ENCODE assay signal across 8 mouse cellular contexts in the genomic region with DNA sequence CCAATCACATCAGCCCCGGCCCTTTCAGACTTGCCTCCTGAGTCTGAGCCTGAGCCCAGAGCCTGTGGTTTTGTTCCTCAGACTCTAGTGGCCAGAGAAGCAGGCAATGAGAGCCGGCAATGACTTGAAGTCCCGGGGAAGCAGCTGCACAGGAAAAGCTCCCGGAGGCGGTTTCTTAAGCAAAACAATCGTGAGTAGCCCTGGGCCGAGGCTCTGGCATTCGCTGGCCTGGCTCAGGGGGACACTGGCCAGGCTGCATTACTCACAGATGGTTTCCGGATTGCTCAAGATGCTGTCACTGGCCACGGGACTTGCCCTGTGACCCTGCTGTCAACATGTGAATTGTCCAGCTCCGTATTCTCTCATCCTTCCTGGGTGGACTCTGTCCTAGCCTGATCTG. TPM values are rescaled to one million over a fixed set of nuclear protein-coding genes. Genes with fewer than 3 reads are reported as not detected.
A peak's percentile ranks its signal among the peaks of the same experiment; 100 is the strongest.
DNase-seq lines count a peak whose midpoint lies in the region; ATAC-seq and TF ChIP-seq lines count a peak whose summit lies in the region.

No protein-coding gene starts in this region.

- 24% methylated on average over 11 of the region's 11 CpGs for WGBS in kidney, adult 2 months
- 19% methylated on average over 11 of the region's 11 CpGs for WGBS in kidney, embryonic 16.5 days
- WGBS in liver, adult 2 months, result 29% methylated on average over 11 of the region's 11 CpGs

- H3K4me1 ChIP-seq in kidney, adult 2 months (ENCODE audit: control insufficient read depth, insufficient read depth, low read length), result 0 out of 2 replicates have a peak, but pooled peaks cover 3% of the 10 kb centered on the region
- H3K4me1 ChIP-seq in kidney, embryonic 16.5 days (ENCODE audit: insufficient read depth, low read length), result peaks cover 21% of the 10 kb centered on the region
- 0 out of 2 replicates have a peak, but pooled peaks cover 4% of the 10 kb centered on the region for H3K4me1 ChIP-seq in embryonic fibroblast, embryonic 13.5 days (ENCODE audit: control insufficient read depth, insufficient read depth, low read length)
- H3K4me1 ChIP-seq in liver, adult 2 months (ENCODE audit: control insufficient read depth, insufficient read depth, low read length), result 0 out of 2 replicates have a peak, but pooled peaks cover 5% of the 10 kb centered on the region

- no peak; the same call in 1 of the 2 replicates for ATAC-seq in kidney, embryonic 16.5 days (ENCODE audit: low FRiP score, low TSS enrichment)

- DNase-seq in kidney, adult 2 months, result peak; percentile 60
- DNase-seq in adrenal gland, postnatal 10 days, result peak; percentile 37
- DNase-seq in heart, postnatal 36 days, result peak; percentile 67 to 73
- peak; percentile 33 for DNase-seq in liver, adult 2 months (ENCODE audit: extremely low read depth, low read depth, low spot score)
- peak; percentile 90 for DNase-seq in skeletal muscle tissue, adult 2 months (ENCODE audit: low read depth, low spot score)
- DNase-seq in thymus, postnatal 10 days (ENCODE audit: low spot score in 2 of 2), result no peak

- no peak for TF ChIP-seq POLR2A in kidney, adult 2 months (IDR thresholded peaks at IDR 0.05; ENCODE audit: low read depth, low read length)
- TF ChIP-seq POLR2A in embryonic fibroblast, embryonic 13.5 days (IDR thresholded peaks at IDR 0.05; ENCODE audit: low read depth, low read length), result no peak
- no peak for TF ChIP-seq POLR2A in liver, adult 2 months (IDR thresholded peaks at IDR 0.05; ENCODE audit: extremely low read depth, insufficient read depth, low read length)

- intact Hi-C loops in heart, postnatal 36 days (cut with DNase I), result no loop called here

- no peak overlapping the region for H3K4me2 ChIP-seq in kidney, embryonic 16.5 days (replicated peaks; ENCODE audit: low read depth, low read length)

- H3K79me2 ChIP-seq in liver, adult 2 months (ENCODE audit: control insufficient read depth, insufficient read depth, low read length), result no peaks in the 10 kb centered on the region

- no peaks in the 10 kb centered on the region for H3K36me3 ChIP-seq in kidney, adult 2 months (ENCODE audit: control insufficient read depth, insufficient read depth, low read length)
- H3K36me3 ChIP-seq in kidney, embryonic 16.5 days (ENCODE audit: insufficient read depth, low read length), result no peaks in the 10 kb centered on the region
- H3K36me3 ChIP-seq in liver, adult 2 months (ENCODE audit: control insufficient read depth, insufficient read depth, low read length), result no peaks in the 10 kb centered on the region

- TF ChIP-seq CTCF in kidney, adult 2 months (conservative IDR thresholded peaks at IDR 0.05; ENCODE audit: insufficient read depth, insufficient read length, low read depth, low read length), result no peak
- no peak for TF ChIP-seq CTCF in embryonic fibroblast, embryonic 13.5 days (IDR thresholded peaks at IDR 0.05; ENCODE audit: borderline replicate concordance, insufficient read depth, low read length)
- TF ChIP-seq CTCF in liver, adult 2 months (IDR thresholded peaks at IDR 0.05; ENCODE audit: low read depth, low read length), result no peak

- no peak overlapping the region for H3K9ac ChIP-seq in kidney, embryonic 16.5 days (replicated peaks; ENCODE audit: low read length)
- H3K9ac ChIP-seq in liver, adult 2 months (ENCODE audit: low read depth, low read length), result no peak overlapping the region

- H3K27me3 ChIP-seq in kidney, adult 2 months (replicated peaks; ENCODE audit: control insufficient read depth, insufficient read depth, low read length), result no peaks in the 10 kb centered on the region
- H3K27me3 ChIP-seq in kidney, embryonic 16.5 days (ENCODE audit: insufficient read depth, low read length), result peaks cover 3% of the 10 kb centered on the region; the same call in 1 of the 2 replicates
- peaks cover 2% of the 10 kb centered on the region; the same call in 1 of the 2 replicates for H3K27me3 ChIP-seq in liver, adult 2 months (ENCODE audit: control insufficient read depth, insufficient read depth, low read length)

- no peak overlapping the region for H3K4me3 ChIP-seq in kidney, adult 2 months (ENCODE audit: insufficient read depth, low read depth, low read length)
- no peak overlapping the region for H3K4me3 ChIP-seq in kidney, embryonic 16.5 days (ENCODE audit: low read length)
- no peak overlapping the region for H3K4me3 ChIP-seq in embryonic fibroblast, embryonic 13.5 days (ENCODE audit: insufficient read depth, low read length)
- no peak overlapping the region for H3K4me3 ChIP-seq in liver, adult 2 months (ENCODE audit: insufficient read depth, low read depth, low read length)

- H3K9me3 ChIP-seq in kidney, embryonic 16.5 days (ENCODE audit: low read length), result no peaks in the 10 kb centered on the region

- H3K27ac ChIP-seq in kidney, adult 2 months (ENCODE audit: insufficient read depth, low read depth, low read length), result no peak overlapping the region
- no peak overlapping the region for H3K27ac ChIP-seq in kidney, embryonic 16.5 days (ENCODE audit: low read length)
- peak overlapping the region; percentile 69 for H3K27ac ChIP-seq in embryonic fibroblast, embryonic 13.5 days (ENCODE audit: insufficient read depth, low read length)
- H3K27ac ChIP-seq in liver, adult 2 months (replicated peaks; ENCODE audit: insufficient read depth, low read depth, low read length), result no peak overlapping the region

RNA-seq across cellular contexts. Expression of a gene that starts 33.8 kb away (rescaled TPM):
- polyA plus RNA-seq in kidney, adult 2 months (2012; rRNA removed), result 9.0 and 15.7 TPM in 2 replicates
- 2.7 and 3.7 TPM in 2 replicates for polyA plus RNA-seq in kidney, embryonic 16.5 days (2015; fragmentation: Nextera tagmentation; extraction: Ambion mirVana)
- 1 to 10 TPM; 4.8 to 5.5 TPM for total RNA-seq in adrenal gland, postnatal 10 days (2021)
- polyA plus RNA-seq in embryonic fibroblast, embryonic 13.5 days (2011; ENCODE audit: insufficient read length, low read depth, missing spikeins), result 9.0 and 15.1 TPM in 2 replicates
- total RNA-seq in heart, postnatal 36 days (2021), result 1 to 10 TPM; 1.6 to 2.6 TPM
- total RNA-seq in liver, adult 2 months (2014; rRNA removed), result 0.09 and 0.20 TPM in 2 replicates
- 0.27 and 0.57 TPM in 2 replicates for polyA plus RNA-seq in liver, adult 2 months (2012; rRNA removed)

Comparison
In these comparisons a context has a peak if more than half of its experiments do, and no peak if none do; other contexts are left out.
1. DNase-seq: peak in kidney, adult 2 months (single experiment), adrenal gland, postnatal 10 days (single experiment), heart, postnatal 36 days (2 of 2), liver, adult 2 months (single experiment) and skeletal muscle tissue, adult 2 months (single experiment); none in thymus, postnatal 10 days (0 of 2).